9 mouse cellular contexts compared by ENCODE assay signal in genomic region chr1:20922612-20923399, GRCm38 (mm10). TPM values are rescaled to one million over a fixed set of nuclear protein-coding genes. Genes with fewer than 3 reads are reported as not detected.
DNase-seq lines count a peak whose midpoint lies in the region; ATAC-seq and TF ChIP-seq lines count a peak whose summit lies in the region.
"Had no signal": no experiment of that assay in that cellular context is flagged by ENCODE, and none has a peak within 500 bp of the region (broad histone marks: within the 10 kb centered on the region; RNA-seq: fewer than 3 reads in every experiment).

No protein-coding gene starts in this region.

- H3K4me3 ChIP-seq in embryonic fibroblast, embryonic 13.5 days (ENCODE audit: insufficient read depth, low read length): no peak overlapping the region
- H3K4me3 ChIP-seq: liver, embryonic 13.5 days had no signal

- peaks cover 9% of the 10 kb centered on the region for H3K4me1 ChIP-seq in embryonic fibroblast, embryonic 13.5 days (ENCODE audit: control insufficient read depth, insufficient read depth, low read length)

- peak; percentile 41 for DNase-seq in kidney, postnatal 14 days
- no peak for DNase-seq in kidney, adult 9 months
- DNase-seq in brain, embryonic 14.5 days (ENCODE audit: low read depth): peak; percentile 57
- peak; percentile 53 for DNase-seq in lung, postnatal 10 days
- no peak for DNase-seq in spleen, adult 12 weeks (ENCODE audit: low spot score)
- DNase-seq in urinary bladder, postnatal 25 days (ENCODE audit: low spot score): no peak
- DNase-seq: liver, embryonic 13.5 days had no signal

- TF ChIP-seq POLR2A in brain, embryonic 14.5 days (IDR thresholded peaks at IDR 0.05; ENCODE audit: borderline replicate concordance, extremely low read depth, insufficient read depth, insufficient read length, poor library complexity, severe bottlenecking): no peak
- TF ChIP-seq POLR2A in embryonic fibroblast, embryonic 13.5 days (IDR thresholded peaks at IDR 0.05; ENCODE audit: low read depth, low read length): no peak

- no peak for ATAC-seq in megakaryocyte progenitor cell, adult 5-6 weeks (replicated peaks; ENCODE audit: poor library complexity)

- TF ChIP-seq CTCF in brain, embryonic 14.5 days (IDR thresholded peaks at IDR 0.05; ENCODE audit: borderline replicate concordance, extremely low read depth, insufficient read depth, insufficient read length): no peak
- TF ChIP-seq CTCF in embryonic fibroblast, embryonic 13.5 days (IDR thresholded peaks at IDR 0.05; ENCODE audit: borderline replicate concordance, insufficient read depth, low read length): no peak

- peak overlapping the region; percentile 74 for H3K27ac ChIP-seq in embryonic fibroblast, embryonic 13.5 days (ENCODE audit: insufficient read depth, low read length)
- H3K27ac ChIP-seq: liver, embryonic 13.5 days had no signal

RNA-seq across cellular contexts. Expression of gene Efhc1, which starts 28.6 kb away (rescaled TPM):
- 2.3 and 2.7 TPM in 2 replicates for polyA plus RNA-seq in brain, embryonic 14.5 days (2012; rRNA removed)
- 4.6 and 6.5 TPM in 2 replicates for polyA plus RNA-seq in embryonic fibroblast, embryonic 13.5 days (2011; ENCODE audit: insufficient read length, low read depth, missing spikeins)
- 0.07 and 1.5 TPM in 2 replicates for total RNA-seq in megakaryocyte progenitor cell, adult 5-6 weeks (2015)
- 0.20 and 0.21 TPM in 2 replicates for total RNA-seq in megakaryocyte progenitor cell, adult 5-6 weeks (2017)

RNA-seq across cellular contexts. Expression of gene Paqr8, which starts 32.4 kb away (rescaled TPM):
- polyA plus RNA-seq in brain, embryonic 14.5 days (2012; rRNA removed): 22.8 and 30.7 TPM in 2 replicates
- 8.3 and 9.2 TPM in 2 replicates for polyA plus RNA-seq in embryonic fibroblast, embryonic 13.5 days (2011; ENCODE audit: insufficient read length, low read depth, missing spikeins)
- 1.6 and 3.9 TPM in 2 replicates for total RNA-seq in megakaryocyte progenitor cell, adult 5-6 weeks (2015)
- total RNA-seq in megakaryocyte progenitor cell, adult 5-6 weeks (2017): 2.4 and 3.5 TPM in 2 replicates

Comparison
In these comparisons a context has a peak if more than half of its experiments do, and no peak if none do; other contexts are left out.
1. DNase-seq: peak in kidney, postnatal 14 days (single experiment), brain, embryonic 14.5 days (single experiment) and lung, postnatal 10 days (single experiment); none in kidney, adult 9 months (single experiment), spleen, adult 12 weeks (single experiment) and urinary bladder, postnatal 25 days (single experiment).